Mouse (Mus musculus) midbrain, embryonic 15.5 days (tissue): ENCODE data around the gene Tbc1d14. TPM values are rescaled to one million over a fixed set of nuclear protein-coding genes. Genes with fewer than 3 reads are reported as not detected.

Experiments used
- ATAC-seq: fragments of 200-750 bp; cut with Nextera tagmentation; replicated peaks from 2 replicates; pipeline ENCODE4 v1.8.0; 2017; ENCODE audit warnings: moderate TSS enrichment
- H3K27ac ChIP-seq: fragments of 300-500 bp; sonication (generic); 2 replicates; pipeline ENCODE4 v1.5.1; 2015; ENCODE audit warnings: mild to moderate bottlenecking, inconsistent platforms
- H3K27me3 ChIP-seq: fragments of 300-500 bp; sonication (generic); replicated peaks from 2 replicates; pipeline ENCODE4 v1.6.1; 2015; ENCODE audit warnings: inconsistent platforms
- H3K36me3 ChIP-seq: fragments of 300-500 bp; sonication (generic); replicated peaks from 2 replicates; pipeline ENCODE4 v1.6.1; 2015; ENCODE audit warnings: inconsistent platforms
- H3K4me1 ChIP-seq: fragments of 300-500 bp; sonication (generic); 2 replicates; pipeline ENCODE4 v1.6.1; 2015; ENCODE audit warnings: inconsistent platforms
- H3K4me2 ChIP-seq: fragments of 300-500 bp; sonication (generic); 2 replicates; pipeline ENCODE4 v1.6.1; 2015; ENCODE audit warnings: inconsistent platforms, mild to moderate bottlenecking, moderate library complexity
- H3K4me3 ChIP-seq: fragments of 300-500 bp; sonication (generic); 2 replicates; pipeline ENCODE4 v1.5.1; 2015; ENCODE audit warnings: mild to moderate bottlenecking, inconsistent platforms
- H3K9ac ChIP-seq: fragments of 300-500 bp; sonication (generic); 2 replicates; pipeline ENCODE4 v1.6.1; 2015; ENCODE audit warnings: mild to moderate bottlenecking, inconsistent platforms
- H3K9me3 ChIP-seq: fragments of 300-500 bp; sonication (generic); 2 replicates; pipeline ENCODE4 v1.6.1; 2016; ENCODE audit warnings: inconsistent platforms
- WGBS: fragments of 180-500 bp; shearing (Covaris S2); methylation state at CpG from one replicate; pipeline ENCODE4 v1.1.7; 2015; ENCODE audit warnings: mixed read lengths; 5-methylcytosine and 5-hydroxymethylcytosine counted together
- polyA plus RNA-seq: library from polyadenylated mRNA; unstranded; fragments of >200 nt; fragmentation: Nextera tagmentation; extraction: Ambion mirVana; gene quantifications from 2 replicates; pipeline ENCODE4 v1.2.1, GENCODE M21; 2015

The Tbc1d14 gene
- polyA plus RNA-seq, 1 experiment from 2014 or later = 75.0 TPM

DNA sequence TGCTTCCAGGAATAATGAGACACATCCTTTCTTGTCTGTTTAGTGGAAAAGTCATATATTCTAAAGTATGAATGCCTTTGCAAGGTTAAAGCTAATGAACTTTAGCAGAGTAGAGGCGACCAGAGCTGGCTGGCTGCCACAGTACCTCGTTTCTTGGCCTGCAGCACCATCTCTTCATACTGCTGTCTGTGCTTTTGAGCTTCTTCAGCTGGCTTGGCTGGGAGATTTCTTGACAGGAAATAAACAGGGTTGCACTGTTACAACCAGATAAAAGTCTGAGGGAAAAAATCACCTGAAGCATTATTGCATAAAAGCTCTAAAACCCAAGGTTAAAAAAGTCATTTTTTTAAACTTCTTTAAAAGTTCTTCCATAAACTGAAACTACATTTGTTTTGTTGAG, 70.3 kb downstream of the Tbc1d14 start:
- no peak overlapping the region for H3K4me3 ChIP-seq
- no peak overlapping the region for H3K4me2 ChIP-seq
- ATAC-seq = no peak
- H3K27me3 ChIP-seq = no peaks in the 10 kb centered on the region
- H3K4me1 ChIP-seq = peaks cover 5% of the 10 kb centered on the region; the same call in 1 of the 2 replicates
- H3K36me3 ChIP-seq = peaks cover 43% of the 10 kb centered on the region
- H3K9me3 ChIP-seq = no peaks in the 10 kb centered on the region
- H3K9ac ChIP-seq = no peak overlapping the region
- 80% methylated on average over 2 of the region's 2 CpGs for WGBS
- H3K27ac ChIP-seq = no peak overlapping the region

DNA sequence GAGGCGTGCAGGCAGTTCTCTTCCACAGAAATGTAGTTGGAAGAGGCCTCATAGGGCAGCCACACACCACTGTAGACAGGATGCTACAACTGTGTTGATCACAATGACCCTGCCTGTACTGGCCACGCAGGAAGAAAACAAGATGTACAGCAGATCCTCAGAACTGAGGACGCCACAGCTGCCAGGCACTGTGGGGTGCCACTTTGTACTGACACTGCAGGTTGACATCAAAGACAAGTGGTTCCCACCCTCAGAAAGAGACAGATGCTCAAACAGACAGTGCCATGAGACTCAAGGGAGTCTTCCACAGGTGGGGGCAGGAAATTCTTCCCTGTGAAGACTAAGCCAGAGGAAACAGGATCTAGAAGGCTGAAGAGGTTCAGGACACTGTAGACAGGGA, 73.3 kb downstream of the Tbc1d14 start:
- H3K36me3 ChIP-seq = peaks cover 49% of the 10 kb centered on the region
- H3K9me3 ChIP-seq = no peaks in the 10 kb centered on the region
- H3K4me2 ChIP-seq = no peak overlapping the region
- WGBS = 73% methylated on average over 3 of the region's 3 CpGs
- no peaks in the 10 kb centered on the region for H3K4me1 ChIP-seq
- no peak overlapping the region for H3K4me3 ChIP-seq
- H3K27ac ChIP-seq = no peak overlapping the region
- H3K9ac ChIP-seq = no peak overlapping the region
- no peaks in the 10 kb centered on the region for H3K27me3 ChIP-seq
- ATAC-seq = no peak; the same call in 1 of the 2 replicates

DNA sequence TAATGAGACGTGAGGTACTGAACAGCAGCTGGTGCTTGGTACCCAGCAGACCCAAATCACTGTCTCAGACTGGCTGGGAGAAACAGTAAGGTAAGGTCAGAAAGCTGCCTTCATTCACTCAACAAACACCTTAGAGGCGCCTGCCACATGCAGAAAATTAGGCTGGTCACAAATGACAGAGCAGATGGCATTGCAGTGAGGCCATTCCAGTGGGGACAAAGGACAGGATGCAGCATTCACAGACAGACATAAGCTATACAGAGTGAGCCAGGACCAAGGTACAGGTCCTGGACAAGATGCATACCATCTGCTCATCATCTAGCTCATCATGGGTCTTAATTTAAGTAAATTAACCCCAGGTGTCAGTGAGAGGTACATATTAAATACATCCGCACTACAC, 75.5 kb downstream of the Tbc1d14 start:
- no peaks in the 10 kb centered on the region for H3K4me1 ChIP-seq
- H3K9me3 ChIP-seq = no peaks in the 10 kb centered on the region
- no peak overlapping the region for H3K4me2 ChIP-seq
- ATAC-seq = no peak
- H3K27me3 ChIP-seq = no peaks in the 10 kb centered on the region
- peaks cover 50% of the 10 kb centered on the region for H3K36me3 ChIP-seq
- WGBS = 93% methylated on average over 3 of the region's 3 CpGs
- H3K9ac ChIP-seq = no peak overlapping the region
- no peak overlapping the region for H3K4me3 ChIP-seq
- H3K27ac ChIP-seq = no peak overlapping the region

DNA sequence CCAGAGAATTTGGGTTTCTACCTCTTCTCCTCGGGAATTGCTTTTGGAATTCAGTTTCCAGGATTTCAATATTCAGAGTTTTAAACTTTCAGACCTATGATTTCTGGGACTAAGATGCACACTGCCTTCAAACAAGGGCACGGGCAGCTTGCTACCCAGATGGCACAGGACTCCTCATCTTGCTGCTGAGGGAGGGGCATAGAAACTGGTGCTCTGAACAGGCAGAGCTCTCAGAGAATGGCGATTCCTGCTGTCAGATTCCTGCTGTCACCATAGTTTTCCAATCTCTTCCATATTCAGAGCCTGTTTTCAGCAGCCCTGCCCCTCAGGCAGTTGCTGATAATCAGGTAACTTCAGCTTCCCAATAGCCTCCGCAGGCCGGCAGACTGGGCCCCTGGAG, 77.5 kb downstream of the Tbc1d14 start:
- H3K36me3 ChIP-seq = peaks cover 48% of the 10 kb centered on the region
- H3K27me3 ChIP-seq = no peaks in the 10 kb centered on the region
- no peak overlapping the region for H3K27ac ChIP-seq
- H3K9me3 ChIP-seq = no peaks in the 10 kb centered on the region
- 82% methylated on average over 5 of the region's 5 CpGs for WGBS
- no peak overlapping the region for H3K9ac ChIP-seq
- H3K4me2 ChIP-seq = no peak overlapping the region
- ATAC-seq = no peak
- H3K4me1 ChIP-seq = no peaks in the 10 kb centered on the region
- no peak overlapping the region for H3K4me3 ChIP-seq

DNA sequence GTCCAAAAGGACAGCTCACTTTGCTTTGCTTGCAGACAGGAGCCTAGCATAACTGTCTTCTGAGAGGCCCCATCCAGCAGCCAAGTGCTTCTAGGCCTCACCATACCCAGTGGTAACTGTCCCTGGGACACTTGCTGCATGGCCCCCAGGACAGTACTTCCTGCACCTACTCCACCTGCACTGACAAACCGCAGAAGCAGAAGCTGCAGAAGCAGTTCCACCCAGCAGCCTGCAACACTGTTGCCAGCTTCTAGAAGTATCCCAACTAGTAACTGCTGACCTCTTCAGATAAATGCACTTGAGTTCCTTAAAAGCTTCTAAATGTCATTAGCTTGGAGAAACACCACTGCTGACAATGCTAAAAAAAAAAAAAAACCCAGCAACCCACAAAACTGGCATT, 78.0 kb downstream of the Tbc1d14 start:
- H3K4me1 ChIP-seq = no peaks in the 10 kb centered on the region
- no peaks in the 10 kb centered on the region for H3K9me3 ChIP-seq
- peaks cover 48% of the 10 kb centered on the region for H3K36me3 ChIP-seq
- no peaks in the 10 kb centered on the region for H3K27me3 ChIP-seq
- no peak overlapping the region for H3K9ac ChIP-seq
- ATAC-seq = no peak
- 94% methylated on average over 1 of the region's 1 CpGs for WGBS
- no peak overlapping the region for H3K27ac ChIP-seq
- no peak overlapping the region for H3K4me3 ChIP-seq
- no peak overlapping the region for H3K4me2 ChIP-seq

DNA sequence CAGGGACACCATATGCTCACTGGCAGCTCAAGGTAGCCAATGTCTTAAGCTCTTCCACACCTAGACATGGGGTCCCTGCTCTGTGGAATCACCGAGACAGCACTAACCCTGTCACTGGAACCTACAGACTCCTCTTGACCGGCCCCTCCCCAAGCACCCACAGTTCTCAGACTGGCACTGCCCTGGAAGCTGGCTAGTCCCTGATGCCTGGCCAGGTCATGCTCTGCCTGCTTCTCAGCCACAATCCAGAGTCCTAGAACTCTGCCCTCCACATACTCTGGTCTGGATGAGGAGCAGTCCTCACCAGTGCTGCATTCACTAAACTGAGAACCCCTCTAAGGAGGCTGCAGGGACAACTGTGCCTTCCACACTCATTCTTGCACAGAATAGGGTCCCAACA, 82.1 kb downstream of the Tbc1d14 start:
- Histone ChIP-seq H3K9me3 (no peaks in the 10 kb centered on the region), H3K27ac (no peak overlapping the region), H3K36me3 (peaks cover 53% of the 10 kb centered on the region), H3K9ac (no peak overlapping the region), H3K4me2 (no peak overlapping the region), H3K4me1 (no peaks in the 10 kb centered on the region), H3K27me3 (no peaks in the 10 kb centered on the region), H3K4me3 (no peak overlapping the region)
- 95% methylated on average over 2 of the region's 2 CpGs for WGBS
- no peak for ATAC-seq

DNA sequence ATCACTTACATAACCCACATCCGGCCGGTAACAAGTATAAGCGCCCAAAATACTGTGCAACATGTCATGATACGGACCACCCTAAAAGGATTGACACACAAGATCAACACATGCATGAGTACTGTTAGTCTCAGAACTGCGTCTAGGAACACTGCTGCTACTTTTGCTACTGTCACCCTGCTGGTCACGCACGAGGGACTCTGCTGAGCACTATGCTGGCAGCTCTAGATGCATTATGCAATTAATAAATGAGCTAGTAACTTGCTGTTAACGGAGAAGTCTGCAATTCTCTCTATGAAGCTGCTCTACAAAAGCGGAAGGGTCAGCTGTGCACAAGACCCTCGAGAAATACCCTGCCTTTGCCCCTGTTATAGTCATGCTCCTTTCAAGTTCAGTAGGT, 84.7 kb downstream of the Tbc1d14 start:
- no peak overlapping the region for H3K4me3 ChIP-seq
- no peak for ATAC-seq
- no peaks in the 10 kb centered on the region for H3K27me3 ChIP-seq
- WGBS = 90% methylated on average over 10 of the region's 10 CpGs
- H3K9me3 ChIP-seq = no peaks in the 10 kb centered on the region
- no peak overlapping the region for H3K9ac ChIP-seq
- H3K4me2 ChIP-seq = no peak overlapping the region
- H3K4me1 ChIP-seq = no peaks in the 10 kb centered on the region
- peaks cover 70% of the 10 kb centered on the region for H3K36me3 ChIP-seq
- H3K27ac ChIP-seq = no peak overlapping the region

DNA sequence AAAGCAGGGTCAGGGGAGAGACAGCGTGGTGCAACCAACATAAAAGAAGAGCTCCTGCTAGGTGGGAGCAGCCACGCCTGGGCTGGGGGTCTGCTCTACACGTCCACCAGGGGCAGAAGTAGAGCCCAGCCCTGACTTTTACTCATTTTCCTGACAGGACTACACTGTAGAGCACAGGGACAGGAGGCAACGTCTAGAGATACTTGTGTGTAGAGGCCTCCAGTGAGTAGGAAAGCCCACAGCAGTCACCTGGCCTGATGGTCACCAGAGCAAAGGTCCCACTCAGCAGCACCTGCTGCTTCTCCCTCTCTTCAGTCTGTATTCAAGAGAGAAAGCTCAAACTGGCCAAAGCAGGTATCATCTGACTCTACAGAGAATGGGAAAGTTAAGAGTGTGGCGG, 87.4 kb downstream of the Tbc1d14 start:
- H3K4me2 ChIP-seq = no peak overlapping the region
- peaks cover 63% of the 10 kb centered on the region for H3K36me3 ChIP-seq
- no peak overlapping the region for H3K9ac ChIP-seq
- ATAC-seq = no peak
- no peaks in the 10 kb centered on the region for H3K4me1 ChIP-seq
- no peaks in the 10 kb centered on the region for H3K27me3 ChIP-seq
- WGBS = 70% methylated on average over 5 of the region's 5 CpGs
- H3K9me3 ChIP-seq = no peaks in the 10 kb centered on the region
- no peak overlapping the region for H3K4me3 ChIP-seq
- H3K27ac ChIP-seq = no peak overlapping the region

DNA sequence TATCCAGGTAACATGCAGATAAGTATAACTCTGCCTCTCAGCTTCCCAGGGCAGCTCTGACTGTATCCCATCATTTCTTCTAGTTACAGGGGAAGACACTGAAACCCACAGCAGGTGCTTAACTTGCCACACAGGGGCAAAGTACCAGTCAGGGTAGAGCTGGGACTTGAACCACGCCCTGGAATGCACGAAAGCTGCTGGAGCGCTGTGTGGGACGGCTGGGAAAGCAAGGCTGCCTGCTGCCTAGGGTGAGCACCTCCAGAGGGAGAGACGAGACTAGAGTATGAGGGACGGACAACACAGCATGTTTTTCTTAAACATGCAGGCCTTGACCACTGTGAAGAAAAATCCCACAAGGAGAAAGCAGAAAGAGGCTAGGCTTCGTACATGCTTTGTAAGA, 87.8 kb downstream of the Tbc1d14 start:
- WGBS = 80% methylated on average over 7 of the region's 7 CpGs
- H3K4me1 ChIP-seq = no peaks in the 10 kb centered on the region
- ATAC-seq = no peak
- H3K4me2 ChIP-seq = no peak overlapping the region
- no peaks in the 10 kb centered on the region for H3K27me3 ChIP-seq
- peaks cover 62% of the 10 kb centered on the region for H3K36me3 ChIP-seq
- H3K4me3 ChIP-seq = no peak overlapping the region
- H3K27ac ChIP-seq = no peak overlapping the region
- H3K9me3 ChIP-seq = no peaks in the 10 kb centered on the region
- no peak overlapping the region for H3K9ac ChIP-seq

DNA sequence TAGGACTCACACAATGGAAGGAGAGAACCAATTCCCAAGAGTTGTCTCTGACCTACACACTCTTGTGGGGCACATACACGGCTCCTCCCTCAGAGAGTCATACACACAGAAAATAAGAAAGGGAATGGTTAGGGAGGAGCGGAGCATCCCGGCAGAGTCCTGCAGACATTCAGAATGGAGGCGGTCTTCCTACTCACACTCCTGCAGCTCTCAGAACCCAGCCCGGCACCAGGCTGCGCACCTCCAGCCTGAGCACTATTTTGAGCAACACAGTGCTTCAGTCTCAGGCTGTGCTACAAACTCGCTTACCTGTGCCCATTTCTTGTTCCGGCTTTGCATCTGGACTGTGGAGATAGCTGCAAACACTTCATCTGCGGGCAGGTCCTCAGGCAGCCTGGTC, 98.4 kb downstream of the Tbc1d14 start:
- Histone ChIP-seq H3K4me2 (no peak overlapping the region), H3K36me3 (peaks cover 47% of the 10 kb centered on the region), H3K27me3 (no peaks in the 10 kb centered on the region), H3K27ac (no peak overlapping the region), H3K4me3 (no peak overlapping the region), H3K9me3 (no peaks in the 10 kb centered on the region), H3K4me1 (no peaks in the 10 kb centered on the region), H3K9ac (no peak overlapping the region)
- ATAC-seq = no peak
- 97% methylated on average over 9 of the region's 9 CpGs for WGBS

DNA sequence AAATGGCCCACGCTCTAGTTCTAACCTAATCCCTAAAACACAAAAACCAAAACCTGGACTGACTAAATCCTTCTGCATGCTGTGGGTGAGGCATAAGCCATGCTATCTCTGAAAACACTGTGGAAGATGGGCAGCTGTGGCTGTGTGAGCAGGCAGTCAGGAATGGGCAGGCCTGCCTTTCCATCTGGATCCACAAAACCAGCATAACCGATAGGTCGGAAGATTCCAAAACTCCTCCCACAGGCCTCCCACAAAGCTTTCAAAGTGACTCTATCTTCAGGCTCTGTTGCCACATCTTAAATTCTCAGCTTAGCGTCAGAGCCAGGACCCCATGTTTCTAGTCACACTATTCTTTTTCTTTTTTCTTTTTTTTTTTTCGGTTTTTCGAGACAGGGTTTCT, 99.2 kb downstream of the Tbc1d14 start:
- peaks cover 45% of the 10 kb centered on the region for H3K36me3 ChIP-seq
- H3K27me3 ChIP-seq = no peaks in the 10 kb centered on the region
- H3K4me2 ChIP-seq = no peak overlapping the region
- H3K4me1 ChIP-seq = no peaks in the 10 kb centered on the region
- H3K9ac ChIP-seq = no peak overlapping the region
- no peak overlapping the region for H3K4me3 ChIP-seq
- 91% methylated on average over 6 of the region's 6 CpGs for WGBS
- H3K27ac ChIP-seq = no peak overlapping the region
- no peak for ATAC-seq
- H3K9me3 ChIP-seq = no peaks in the 10 kb centered on the region

DNA sequence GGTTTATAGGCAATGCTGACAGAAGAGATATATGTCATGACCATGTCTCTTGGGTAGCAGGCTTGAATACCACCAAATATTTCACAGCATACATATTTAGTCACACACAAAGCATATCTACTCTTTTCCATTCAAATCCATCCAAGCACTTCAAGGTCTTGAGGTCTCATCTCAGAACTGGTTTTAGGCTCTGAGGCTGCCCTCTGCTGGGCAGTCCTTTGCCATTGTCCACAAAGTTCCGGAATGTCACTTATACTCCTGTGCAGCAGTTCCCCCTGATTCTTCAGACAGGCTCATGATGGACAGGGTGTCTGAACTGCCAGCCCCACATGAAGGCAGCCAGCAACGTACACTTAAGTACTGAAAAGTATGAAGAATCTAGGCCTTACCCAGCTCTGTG, 103.9 kb downstream of the Tbc1d14 start:
- peaks cover 25% of the 10 kb centered on the region for H3K36me3 ChIP-seq
- H3K4me3 ChIP-seq = no peak overlapping the region
- WGBS = 43% methylated on average over 2 of the region's 2 CpGs
- peaks cover 12% of the 10 kb centered on the region for H3K4me1 ChIP-seq
- H3K9me3 ChIP-seq = no peaks in the 10 kb centered on the region
- H3K27me3 ChIP-seq = no peaks in the 10 kb centered on the region
- H3K4me2 ChIP-seq = no peak overlapping the region
- H3K27ac ChIP-seq = no peak overlapping the region
- ATAC-seq = no peak
- H3K9ac ChIP-seq = no peak overlapping the region

DNA sequence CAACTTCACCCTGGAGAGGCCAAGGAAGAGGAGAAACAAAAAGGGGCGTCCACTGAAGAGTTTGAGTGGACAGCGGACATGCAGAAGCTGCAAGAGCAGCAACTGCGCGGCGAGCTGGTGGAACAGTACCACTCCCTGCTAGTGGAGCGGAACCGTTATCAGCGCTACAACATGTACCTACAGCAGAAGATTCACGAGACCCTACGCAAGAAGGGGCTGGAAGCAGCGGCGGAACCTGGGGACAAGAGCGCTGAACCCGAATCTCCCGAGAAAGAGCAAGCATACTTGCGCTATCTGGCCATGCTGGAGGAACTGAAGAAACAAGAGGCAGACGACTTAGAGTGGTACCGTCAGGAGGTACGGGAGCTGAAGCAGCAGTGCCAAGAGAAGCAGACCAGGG, 107.8 kb downstream of the Tbc1d14 start:
- WGBS = 43% methylated on average over 19 of the region's 19 CpGs
- ATAC-seq = no peak
- peak overlapping the region; percentile 95 for H3K4me3 ChIP-seq
- H3K27ac ChIP-seq = no peak overlapping the region
- peak overlapping the region; percentile 92 for H3K4me2 ChIP-seq
- H3K9ac ChIP-seq = no peak overlapping the region
- H3K4me1 ChIP-seq = peaks cover 39% of the 10 kb centered on the region
- H3K27me3 ChIP-seq = no peaks in the 10 kb centered on the region
- no peaks in the 10 kb centered on the region for H3K9me3 ChIP-seq
- H3K36me3 ChIP-seq = no peaks in the 10 kb centered on the region
